Mouse (Mus musculus): ENCODE data around the gene Mcidas. TPM values are rescaled to one million over a fixed set of nuclear protein-coding genes. Genes with fewer than 3 reads are reported as not detected.

Mcidas gene
- total RNA-seq, 2 experiments from 2014 or later = not detected

Other genes starting within 250 kb of the Mcidas start
- 1.1 TPM in 2 replicates for gene Plpp1, start 193.1 kb upstream of the Mcidas start, total RNA-seq (2015)
- 0.26 and 1.5 TPM in 2 replicates for gene Plpp1, start 193.1 kb upstream of the Mcidas start, total RNA-seq (2017)
- gene Mtrex, start 66.4 kb upstream of the Mcidas start, total RNA-seq (2015) = 46.6 and 47.3 TPM in 2 replicates
- 47.5 and 51.9 TPM in 2 replicates for gene Mtrex, start 66.4 kb upstream of the Mcidas start, total RNA-seq (2017)
- gene Dhx29, start 66.4 kb upstream of the Mcidas start, total RNA-seq (2015) = 9.9 and 12.0 TPM in 2 replicates
- 14.7 and 14.9 TPM in 2 replicates for gene Dhx29, start 66.4 kb upstream of the Mcidas start, total RNA-seq (2017)
- gene Ccno, start 6.0 kb upstream of the Mcidas start, total RNA-seq (2015) = 2.8 and 4.7 TPM in 2 replicates
- 4.1 and 5.9 TPM in 2 replicates for gene Ccno, start 6.0 kb upstream of the Mcidas start, total RNA-seq (2017)
- gene Cdc20b, start 41.3 kb downstream of the Mcidas start, total RNA-seq (2015) = not detected in 2 replicates
- gene Cdc20b, start 41.3 kb downstream of the Mcidas start, total RNA-seq (2017) = not detected in 2 replicates
- gene Gpx8, start 52.6 kb downstream of the Mcidas start, total RNA-seq (2015) = 0.85 TPM in 1 of 2 replicates, not detected in the other
- gene Gpx8, start 52.6 kb downstream of the Mcidas start, total RNA-seq (2017) = 1.9 TPM in 1 of 2 replicates, not detected in the other
- gene Gzma, start 107.1 kb downstream of the Mcidas start, total RNA-seq (2015) = 14.6 and 29.7 TPM in 2 replicates
- 20.3 and 49.5 TPM in 2 replicates for gene Gzma, start 107.1 kb downstream of the Mcidas start, total RNA-seq (2017)
- gene Esm1, start 215.8 kb downstream of the Mcidas start, total RNA-seq (2015) = 0.07 and 0.71 TPM in 2 replicates
- gene Esm1, start 215.8 kb downstream of the Mcidas start, total RNA-seq (2017) = 1.3 and 1.8 TPM in 2 replicates
- not detected in 2 replicates for gene Gzmk, start 232.1 kb downstream of the Mcidas start, total RNA-seq (2015)
- gene Gzmk, start 232.1 kb downstream of the Mcidas start, total RNA-seq (2017) = not detected in 2 replicates

Measured in megakaryocyte, adult 5-6 weeks (primary cell).